Mouse (Mus musculus): ENCODE results near the gene Lsm14b. TPM values are rescaled to one million over a fixed set of nuclear protein-coding genes. Genes with fewer than 3 reads are reported as not detected.
A peak's percentile ranks its signal among the peaks of the same experiment; 100 is the strongest.

Lsm14b gene
- polyA plus RNA-seq (2015; fragmentation: Nextera tagmentation; extraction: Ambion mirVana) = 5.5 and 6.3 TPM in 2 replicates

DNA sequence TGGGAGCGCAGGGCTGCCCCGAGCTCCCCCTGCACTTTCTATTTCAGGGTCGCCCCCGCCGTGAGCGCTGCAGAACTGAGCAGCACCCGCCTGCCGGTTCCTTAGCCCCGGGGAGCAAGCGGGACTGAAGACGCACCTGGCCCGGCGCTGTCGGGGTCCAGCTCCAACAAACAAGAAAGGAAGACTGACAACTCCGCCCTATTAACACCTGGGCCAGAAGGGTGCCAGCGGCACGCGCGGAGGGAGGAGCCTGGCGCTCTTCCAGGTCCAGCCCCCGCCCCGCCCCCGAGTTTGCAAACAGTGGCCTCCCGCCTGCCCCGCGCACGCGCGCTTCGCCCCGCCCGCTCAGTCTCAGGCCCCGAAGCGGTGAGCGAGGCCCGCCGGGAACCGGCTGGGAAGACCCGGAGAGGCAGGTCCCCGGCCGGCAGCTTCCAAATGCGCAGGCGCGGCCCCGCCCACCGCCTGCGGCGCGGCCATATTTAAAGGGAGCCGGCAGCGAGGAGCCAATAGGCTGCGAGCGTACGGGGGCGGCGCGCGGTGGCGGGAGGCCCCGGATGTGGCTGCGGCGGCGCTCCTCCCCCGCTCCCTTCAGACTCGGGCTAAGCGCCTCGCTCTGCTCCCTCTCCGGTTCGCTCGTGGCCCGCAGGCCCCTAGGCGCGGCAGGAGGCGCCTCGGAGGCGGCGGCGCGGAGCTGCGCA, at the start of gene Lsm14b:
Gene Lsm14b (plus strand): TSS at position 587 of the 698 bp plus-strand sequence.
- peak within 1 kb of the TSS; percentile 91 for H3K27ac ChIP-seq
- peak within 1 kb of the TSS; percentile 82 for H3K4me3 ChIP-seq
- H3K4me2 ChIP-seq = peak within 1 kb of the TSS; percentile 72
- peaks cover 8% of the 10 kb centered on the region for H3K36me3 ChIP-seq
- H3K9me3 ChIP-seq (replicated peaks) = no peaks in the 10 kb centered on the region
- ATAC-seq (replicated peaks; ENCODE audit: insufficient number of reproducible peaks, insufficient read depth, low FRiP score, low read depth) = peak; percentile 94
- H3K9ac ChIP-seq = peak within 1 kb of the TSS; percentile 91
- H3K4me1 ChIP-seq (replicated peaks) = peaks cover 38% of the 10 kb centered on the region
- under 1% methylated on average over 78 of the region's 80 CpGs for WGBS
- H3K27me3 ChIP-seq = peaks cover 8% of the 10 kb centered on the region; the same call in 1 of the 2 replicates

DNA sequence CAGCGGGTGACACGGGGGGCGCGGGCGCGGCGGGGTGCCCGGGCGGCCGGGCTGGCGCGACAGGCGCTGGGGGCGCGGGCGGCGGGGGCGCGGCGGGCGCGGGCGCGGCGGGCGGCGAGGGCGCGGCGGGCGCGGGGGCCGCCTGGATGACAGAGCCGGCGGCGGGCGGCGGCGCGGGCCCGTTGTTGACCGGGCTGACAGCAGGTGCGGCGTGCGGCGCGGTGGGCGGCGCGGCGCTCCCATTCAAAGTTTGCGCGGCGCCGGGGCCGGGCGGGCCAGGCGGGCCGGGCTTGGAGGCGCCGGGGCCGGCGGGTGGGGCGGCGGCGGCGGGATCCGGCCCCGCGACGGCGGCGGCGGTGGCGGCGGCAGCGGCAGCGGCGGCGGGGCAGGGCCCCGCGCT, 48.9 kb upstream of the Lsm14b start:
- H3K27me3 ChIP-seq = no peaks in the 10 kb centered on the region
- WGBS = 1% methylated on average over 24 of the region's 82 CpGs
- no peak for ATAC-seq (replicated peaks; ENCODE audit: insufficient number of reproducible peaks, insufficient read depth, low FRiP score, low read depth)
- H3K4me1 ChIP-seq (replicated peaks) = peaks cover 66% of the 10 kb centered on the region
- H3K9me3 ChIP-seq (replicated peaks) = no peaks in the 10 kb centered on the region
- peak overlapping the region; percentile 92 for H3K9ac ChIP-seq
- peak overlapping the region; percentile 92 for H3K4me2 ChIP-seq
- no peak overlapping the region for H3K27ac ChIP-seq
- no peaks in the 10 kb centered on the region for H3K36me3 ChIP-seq
- H3K4me3 ChIP-seq = peak overlapping the region; percentile 89

DNA sequence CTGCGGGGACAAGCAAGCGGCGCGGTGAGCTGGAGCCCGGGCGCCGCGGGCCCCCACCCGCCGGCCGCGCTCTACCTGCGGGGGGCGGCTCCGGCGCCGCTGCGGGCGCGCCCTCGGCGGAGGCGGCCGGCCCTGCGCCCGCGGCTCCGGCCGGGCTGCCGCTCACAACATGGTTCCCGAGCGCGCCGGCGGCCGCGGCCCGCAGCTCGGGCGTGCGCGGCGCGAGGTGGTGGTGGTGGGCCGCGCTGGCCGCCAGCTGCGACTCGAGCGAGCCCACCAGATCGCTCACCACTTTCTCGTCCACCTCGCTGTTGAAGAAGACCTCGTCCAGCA, 48.5 kb upstream of the Lsm14b start:
- Histone ChIP-seq H3K4me1 (replicated peaks) (peaks cover 63% of the 10 kb centered on the region), H3K27me3 (no peaks in the 10 kb centered on the region), H3K27ac (peak overlapping the region; percentile 91), H3K4me3 (peak overlapping the region; percentile 89), H3K9me3 (replicated peaks) (no peaks in the 10 kb centered on the region), H3K36me3 (no peaks in the 10 kb centered on the region), H3K9ac (peak overlapping the region; percentile 92), H3K4me2 (peak overlapping the region; percentile 92)
- ATAC-seq (replicated peaks; ENCODE audit: insufficient number of reproducible peaks, insufficient read depth, low FRiP score, low read depth) = peak; percentile 20
- WGBS = under 1% methylated on average over 51 of the region's 54 CpGs

DNA sequence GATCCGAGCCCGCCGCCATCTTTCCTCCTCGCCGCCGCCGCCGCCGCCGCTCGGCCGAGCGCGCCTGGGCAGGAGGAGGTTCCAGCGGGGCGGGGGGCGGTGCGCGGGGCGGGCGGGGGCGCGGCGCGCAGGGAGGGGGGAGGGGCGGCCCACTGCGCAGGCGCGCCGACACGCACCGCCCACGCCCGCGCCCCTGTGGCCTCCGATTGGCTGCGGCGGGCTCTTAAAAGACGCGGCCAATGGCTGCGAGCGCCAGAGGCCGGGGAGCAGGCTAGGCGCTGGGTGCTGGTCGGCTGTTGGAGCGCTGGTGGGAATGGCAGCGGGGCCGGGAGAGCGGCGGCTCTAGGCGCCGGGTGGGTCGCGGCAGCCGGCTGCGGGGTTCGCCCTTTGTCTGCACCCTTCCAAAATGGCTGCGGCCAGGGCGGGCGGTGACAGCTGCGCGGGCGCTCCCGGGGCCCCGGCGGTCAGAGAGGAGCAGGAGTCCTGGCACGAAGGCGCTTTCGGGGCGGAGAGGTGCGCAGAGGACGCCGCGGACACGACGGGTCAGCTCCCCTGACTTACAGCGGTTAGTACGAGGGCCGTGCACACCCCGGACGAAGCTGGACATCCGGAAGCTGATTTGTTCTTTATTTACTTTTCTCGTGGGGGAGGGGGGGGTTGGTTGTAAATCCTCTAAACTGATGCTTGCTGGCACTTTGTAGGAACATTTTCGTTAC, 48.0 kb upstream of the Lsm14b start, which contains the start of gene Taf4:
Gene Taf4 (minus strand): TSS at position 19 of the 716 bp plus-strand sequence.
- H3K36me3 ChIP-seq = no peaks in the 10 kb centered on the region
- H3K9ac ChIP-seq = peak within 1 kb of the TSS; percentile 94
- peak within 1 kb of the TSS; percentile 96 for H3K27ac ChIP-seq
- H3K27me3 ChIP-seq = no peaks in the 10 kb centered on the region
- H3K4me1 ChIP-seq (replicated peaks) = peaks cover 62% of the 10 kb centered on the region
- peak within 1 kb of the TSS; percentile 92 for H3K4me2 ChIP-seq
- WGBS = under 1% methylated on average over 74 of the region's 84 CpGs
- ATAC-seq (replicated peaks; ENCODE audit: insufficient number of reproducible peaks, insufficient read depth, low FRiP score, low read depth) = peak; percentile 89
- H3K4me3 ChIP-seq = peak within 1 kb of the TSS; percentile 89
- no peaks in the 10 kb centered on the region for H3K9me3 ChIP-seq (replicated peaks)

DNA sequence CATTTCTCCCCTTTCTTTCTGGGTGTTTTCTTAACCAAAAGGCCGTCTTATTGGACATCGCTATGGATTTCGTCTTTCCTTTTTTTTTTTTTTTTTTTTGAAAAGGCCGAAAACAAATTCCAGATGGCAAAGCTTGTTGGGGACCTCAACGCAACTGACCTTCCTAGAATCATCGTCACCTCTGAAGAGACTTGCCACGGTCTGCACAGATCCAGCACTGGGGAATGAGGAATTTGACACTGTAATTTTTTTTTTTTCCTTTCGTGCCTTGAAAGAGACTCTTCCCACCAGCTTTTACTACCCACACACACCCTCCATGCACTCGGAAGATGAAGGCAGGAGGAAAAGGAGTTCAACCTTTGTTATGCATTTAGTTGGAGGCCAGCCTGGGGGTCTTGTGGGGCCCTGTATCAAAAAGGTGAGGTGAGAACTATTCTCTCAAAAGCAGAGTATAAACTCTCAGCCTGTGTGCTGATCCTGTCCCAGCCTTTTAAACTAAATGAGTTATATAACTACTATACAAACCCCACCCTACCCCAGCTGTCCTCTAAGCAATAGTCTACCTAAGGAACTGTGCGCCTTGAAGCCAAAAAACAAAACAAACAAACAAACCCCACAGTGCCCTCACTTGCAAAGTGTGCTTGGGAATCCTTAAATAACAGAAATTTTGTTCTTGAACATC, 47.3 kb upstream of the Lsm14b start:
- Histone ChIP-seq H3K9me3 (replicated peaks) (no peaks in the 10 kb centered on the region), H3K4me1 (replicated peaks) (peaks cover 57% of the 10 kb centered on the region), H3K36me3 (no peaks in the 10 kb centered on the region), H3K4me2 (peak overlapping the region; percentile 92), H3K27ac (peak overlapping the region; percentile 96), H3K9ac (peak overlapping the region; percentile 94), H3K4me3 (peak overlapping the region; percentile 89), H3K27me3 (no peaks in the 10 kb centered on the region)
- WGBS = 10% methylated on average over 10 of the region's 10 CpGs
- ATAC-seq (replicated peaks; ENCODE audit: insufficient number of reproducible peaks, insufficient read depth, low FRiP score, low read depth) = no peak

DNA sequence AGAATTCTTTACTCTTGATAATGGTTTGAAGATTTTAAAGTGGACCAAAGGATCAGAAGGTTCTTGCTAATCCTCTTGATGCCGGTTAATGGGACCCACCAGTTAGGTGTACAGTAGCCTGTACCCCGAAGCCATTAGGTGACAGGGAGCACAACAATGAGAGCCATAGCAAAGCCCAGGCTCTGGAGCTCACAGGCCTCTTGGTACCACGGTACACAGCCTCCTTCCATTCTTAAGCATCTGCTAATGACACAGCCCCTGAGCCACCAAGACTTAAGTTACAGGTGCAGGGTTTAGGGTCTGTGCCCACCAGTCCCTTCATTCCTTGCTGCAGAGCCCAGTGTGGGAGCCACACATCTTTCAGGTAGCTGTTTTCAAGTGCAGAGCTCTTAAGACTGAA, 46.5 kb upstream of the Lsm14b start:
- no peak for ATAC-seq (replicated peaks; ENCODE audit: insufficient number of reproducible peaks, insufficient read depth, low FRiP score, low read depth)
- no peaks in the 10 kb centered on the region for H3K27me3 ChIP-seq

DNA sequence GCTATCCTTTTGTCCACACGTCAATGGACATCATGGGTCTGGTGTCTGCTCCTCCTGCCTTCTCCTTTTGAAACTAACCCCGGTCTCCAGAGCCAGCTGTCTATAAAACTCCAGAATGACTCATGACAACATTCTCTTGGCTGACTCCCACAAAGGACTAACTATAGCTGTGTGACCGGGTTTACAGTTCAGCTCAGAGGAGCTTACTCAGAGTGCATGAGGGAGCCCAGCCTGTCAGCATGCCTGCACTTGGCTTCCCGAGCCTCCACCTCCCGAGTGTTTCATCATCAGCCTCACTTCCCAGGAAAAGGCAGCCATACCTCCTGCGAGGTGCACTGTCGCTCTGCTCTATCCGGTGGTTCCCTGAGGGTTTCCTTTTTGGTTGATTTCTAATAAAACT, 45.0 kb upstream of the Lsm14b start:
- H3K27ac ChIP-seq = peak overlapping the region; percentile 24; the same call in 1 of the 2 replicates
- 40% methylated on average over 8 of the region's 8 CpGs for WGBS
- H3K4me3 ChIP-seq = no peak overlapping the region
- no peaks in the 10 kb centered on the region for H3K27me3 ChIP-seq
- H3K4me1 ChIP-seq (replicated peaks) = peaks cover 43% of the 10 kb centered on the region
- H3K4me2 ChIP-seq = no peak overlapping the region
- H3K9me3 ChIP-seq (replicated peaks) = no peaks in the 10 kb centered on the region
- no peak overlapping the region for H3K9ac ChIP-seq
- no peak for ATAC-seq (replicated peaks; ENCODE audit: insufficient number of reproducible peaks, insufficient read depth, low FRiP score, low read depth)
- no peaks in the 10 kb centered on the region for H3K36me3 ChIP-seq

More for the DNA sequence above, 46.5 kb upstream of the Lsm14b start:
- no peaks in the 10 kb centered on the region for H3K9me3 ChIP-seq (replicated peaks)
- H3K27ac ChIP-seq = no peak overlapping the region
- no peak overlapping the region; the same call in 1 of the 2 replicates for H3K4me2 ChIP-seq
- H3K4me3 ChIP-seq = no peak overlapping the region
- H3K4me1 ChIP-seq (replicated peaks) = peaks cover 50% of the 10 kb centered on the region
- H3K36me3 ChIP-seq = no peaks in the 10 kb centered on the region
- WGBS = 70% methylated on average over 3 of the region's 3 CpGs
- H3K9ac ChIP-seq = no peak overlapping the region

DNA sequence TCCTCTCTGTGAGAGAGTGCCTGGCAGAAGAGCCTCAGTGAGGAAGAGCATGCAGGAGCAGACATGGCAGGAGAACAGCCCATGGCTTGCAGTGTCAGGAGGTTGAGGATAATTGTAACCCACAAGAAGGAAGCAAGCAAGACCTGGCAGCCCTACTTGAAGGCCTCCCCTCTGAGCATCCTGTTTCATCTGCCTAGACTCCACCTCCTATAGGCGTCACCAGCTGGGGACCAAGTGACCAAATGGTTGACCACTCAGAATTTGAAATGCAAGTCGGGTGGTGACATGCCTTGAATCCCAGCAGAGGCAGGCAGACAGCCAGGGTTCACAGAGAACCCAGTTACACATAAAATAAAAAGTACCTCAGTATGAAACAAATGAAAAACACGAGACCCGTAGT, 44.2 kb upstream of the Lsm14b start:
- no peak for ATAC-seq (replicated peaks; ENCODE audit: insufficient number of reproducible peaks, insufficient read depth, low FRiP score, low read depth)
- no peak overlapping the region for H3K4me3 ChIP-seq

DNA sequence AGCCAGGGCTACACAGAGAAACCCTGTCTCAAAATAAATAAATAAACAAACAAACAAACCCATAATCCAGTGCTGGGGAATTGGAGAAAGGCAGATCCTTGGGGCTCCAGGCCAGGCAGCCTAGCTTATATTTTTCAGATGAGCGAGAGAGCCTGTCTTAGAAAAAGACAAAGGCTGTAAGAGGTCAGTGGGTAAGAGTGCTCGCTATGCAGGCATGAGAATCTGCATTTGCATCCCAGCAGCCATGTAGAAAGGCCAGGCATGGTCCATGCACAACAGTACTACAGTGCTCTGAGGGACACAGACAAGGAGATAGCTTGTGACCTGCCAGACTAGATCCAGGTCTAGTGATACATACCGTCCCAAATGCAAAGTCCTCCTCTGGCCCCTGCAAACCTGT, 42.1 kb upstream of the Lsm14b start:
- ATAC-seq (replicated peaks; ENCODE audit: insufficient number of reproducible peaks, insufficient read depth, low FRiP score, low read depth) = no peak
- 90% methylated on average over 3 of the region's 3 CpGs for WGBS
- Histone ChIP-seq H3K27me3 (no peaks in the 10 kb centered on the region), H3K36me3 (no peaks in the 10 kb centered on the region), H3K4me1 (replicated peaks) (peaks cover 49% of the 10 kb centered on the region), H3K27ac (no peak overlapping the region), H3K9ac (no peak overlapping the region), H3K9me3 (replicated peaks) (no peaks in the 10 kb centered on the region), H3K4me2 (no peak overlapping the region), H3K4me3 (no peak overlapping the region)

More for the DNA sequence above, 44.2 kb upstream of the Lsm14b start:
- 40% methylated on average over 4 of the region's 4 CpGs for WGBS
- Histone ChIP-seq H3K36me3 (no peaks in the 10 kb centered on the region), H3K27me3 (no peaks in the 10 kb centered on the region), H3K9ac (no peak overlapping the region), H3K27ac (no peak overlapping the region), H3K4me2 (no peak overlapping the region), H3K4me1 (replicated peaks) (peaks cover 45% of the 10 kb centered on the region), H3K9me3 (replicated peaks) (no peaks in the 10 kb centered on the region)

DNA sequence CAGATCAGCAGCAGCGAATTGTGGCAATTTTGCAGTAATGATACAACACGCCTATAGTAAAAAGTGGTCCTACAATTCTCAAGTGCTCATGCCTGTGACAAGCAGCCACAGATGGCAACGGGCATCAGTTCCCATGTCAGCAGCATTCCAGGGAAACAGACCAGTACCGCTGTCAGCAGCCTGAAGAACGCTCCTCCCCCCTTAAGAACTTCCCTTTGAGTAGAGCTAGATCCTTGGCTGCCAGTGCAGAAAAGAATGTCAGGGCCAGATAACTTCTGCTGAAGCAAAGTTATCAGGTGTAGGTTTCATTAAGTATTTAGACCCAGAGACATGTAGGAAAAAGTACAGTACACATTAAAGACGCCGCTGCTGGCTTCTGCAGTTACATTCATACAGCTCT, 40.0 kb upstream of the Lsm14b start:
- H3K9me3 ChIP-seq (replicated peaks) = no peaks in the 10 kb centered on the region
- no peak overlapping the region for H3K4me3 ChIP-seq
- peak overlapping the region; percentile 48 for H3K27ac ChIP-seq
- peak; percentile 63; the same call in 1 of the 2 replicates for ATAC-seq (replicated peaks; ENCODE audit: insufficient number of reproducible peaks, insufficient read depth, low FRiP score, low read depth)
- H3K9ac ChIP-seq = no peak overlapping the region
- H3K27me3 ChIP-seq = no peaks in the 10 kb centered on the region
- 23% methylated on average over 7 of the region's 7 CpGs for WGBS
- peaks cover 36% of the 10 kb centered on the region for H3K4me1 ChIP-seq (replicated peaks)
- H3K36me3 ChIP-seq = no peaks in the 10 kb centered on the region
- peak overlapping the region; percentile 27; the same call in 1 of the 2 replicates for H3K4me2 ChIP-seq

DNA sequence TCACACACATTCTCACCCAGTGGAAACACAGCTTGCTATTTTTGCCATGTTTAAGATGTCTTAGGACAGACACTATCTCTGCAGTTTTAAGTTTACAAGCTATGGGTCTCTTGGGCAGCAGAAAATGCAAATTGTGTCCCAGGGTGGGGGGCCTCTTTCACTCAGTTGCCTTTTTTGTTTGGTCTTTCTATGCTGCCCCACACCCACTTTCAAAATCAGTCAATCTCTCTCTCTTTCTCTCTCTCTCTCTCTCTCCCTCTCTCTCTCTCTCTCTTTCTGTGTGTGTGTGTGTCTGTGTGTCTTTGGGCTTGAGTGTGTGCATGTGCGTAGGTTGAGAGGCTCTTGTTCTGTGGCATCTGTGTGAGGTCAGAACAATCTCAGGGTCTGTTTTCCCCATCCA, 39.1 kb upstream of the Lsm14b start:
- 74% methylated on average over 1 of the region's 1 CpGs for WGBS
- no peaks in the 10 kb centered on the region for H3K36me3 ChIP-seq
- no peaks in the 10 kb centered on the region for H3K9me3 ChIP-seq (replicated peaks)
- H3K27ac ChIP-seq = no peak overlapping the region; the same call in 1 of the 2 replicates
- H3K4me3 ChIP-seq = no peak overlapping the region
- no peak overlapping the region for H3K4me2 ChIP-seq
- no peak for ATAC-seq (replicated peaks; ENCODE audit: insufficient number of reproducible peaks, insufficient read depth, low FRiP score, low read depth)
- H3K27me3 ChIP-seq = no peaks in the 10 kb centered on the region
- H3K9ac ChIP-seq = no peak overlapping the region
- H3K4me1 ChIP-seq (replicated peaks) = peaks cover 31% of the 10 kb centered on the region

Data from heart, embryonic 15.5 days (tissue).